Mouse (Mus musculus) megakaryocyte-erythroid progenitor cell, adult 5-6 weeks (primary cell): Measurements from ENCODE around the gene Pde3b. TPM values are rescaled to one million over a fixed set of nuclear protein-coding genes. Genes with fewer than 3 reads are reported as not detected.
A peak's percentile ranks its signal among the peaks of the same experiment; 100 is the strongest.
"Not testable (repeated sequence)": the region's sequence is repeated elsewhere in the genome, so short reads cannot be mapped to it uniquely, and the experiment has no call there.

Experiments used
- ATAC-seq: replicated peaks from 2 replicates; pipeline ENCODE4 v1.8.0; 2016; ENCODE audit warnings: mild to moderate bottlenecking, inconsistent platforms; ENCODE audit not compliant: severe bottlenecking, poor library complexity, low FRiP score, low TSS enrichment
- total RNA-seq, 2 experiments: library from RNA; stranded (forward) in 1 of 2; stranded (reverse) in 1 of 2; fragments of 200-1000, 215-1000 nt in 1 of 2; fragments of >200 nt in 1 of 2; fragmentation: Nextera tagmentation in 1 of 2; gene quantifications; 2 replicates each; pipeline ENCODE4 v1.2.3; 2014 to 2017

Gene Pde3b
- total RNA-seq (2014; fragmentation: Nextera tagmentation) (7.0 and 14.4 TPM in 2 replicates), total RNA-seq (2017) (15.3 and 24.4 TPM in 2 replicates)

DNA sequence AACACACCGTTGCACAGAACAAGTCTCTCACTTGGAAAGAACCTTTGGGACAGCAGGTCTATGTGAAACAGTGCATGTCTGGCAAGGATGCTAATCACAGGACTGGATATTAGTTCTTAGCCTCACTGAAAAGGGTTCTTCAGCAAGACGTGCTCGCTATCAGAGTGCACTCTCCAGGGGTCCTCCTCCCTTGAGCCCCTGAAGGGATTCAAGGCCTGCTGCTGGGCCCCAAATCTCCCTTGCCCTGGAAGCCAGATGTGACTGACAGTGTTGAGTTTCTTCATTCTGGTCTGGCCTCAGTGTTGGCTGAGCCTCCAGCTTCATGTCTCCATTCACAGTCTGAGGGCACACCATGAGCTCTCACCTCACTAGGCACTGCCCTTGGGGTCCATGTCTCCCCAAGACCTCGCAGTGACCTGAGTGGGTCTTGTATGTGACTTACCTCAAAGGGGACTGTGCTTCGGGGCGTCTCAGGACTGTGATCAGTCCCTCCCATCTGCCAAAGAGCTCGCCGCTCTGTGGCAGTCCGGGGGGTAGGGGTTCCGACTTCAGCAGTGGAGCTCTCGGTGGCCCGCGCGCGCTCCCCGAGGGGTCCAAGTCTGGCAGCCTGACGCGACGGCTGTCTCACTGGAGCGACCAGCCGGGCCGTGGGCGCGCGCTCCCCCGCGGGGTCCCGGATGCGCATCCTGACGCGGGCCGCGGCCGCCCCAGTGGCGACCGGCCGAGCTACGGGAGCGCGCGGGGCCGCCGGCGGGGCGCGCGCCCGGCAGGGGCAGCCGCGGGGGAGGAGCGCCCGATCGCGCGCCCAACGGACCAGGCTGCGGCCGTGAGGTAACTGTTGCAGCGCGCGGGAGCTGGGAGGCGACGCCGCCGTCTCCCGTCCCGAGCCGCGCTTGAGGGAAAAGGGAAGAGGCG, at the start of gene Pde3b:
Pde3b (plus strand) TSS at position 861 of the 915 bp plus-strand sequence.
- peak; percentile 62 for ATAC-seq

DNA sequence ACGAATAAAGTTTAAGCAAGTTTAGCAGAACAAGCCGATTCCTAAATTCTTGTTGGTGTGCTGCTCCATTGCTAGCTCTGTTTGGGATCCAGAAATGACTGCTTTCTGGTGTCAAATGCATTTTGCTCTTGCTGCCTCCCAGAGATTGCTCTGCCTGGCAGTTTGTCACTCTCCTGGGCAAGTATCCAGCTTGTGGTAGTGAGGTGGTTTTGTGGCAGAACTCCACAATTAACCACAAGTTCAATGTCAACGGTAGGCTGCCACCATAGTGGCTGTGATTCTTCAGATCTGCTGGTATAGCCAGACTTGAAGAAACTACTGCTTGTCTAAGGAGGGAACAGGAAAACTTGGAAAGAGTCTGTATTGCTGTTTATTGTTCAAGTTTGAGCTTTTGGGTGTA, 13.0 kb upstream of the Pde3b start:
- ATAC-seq = no peak

DNA sequence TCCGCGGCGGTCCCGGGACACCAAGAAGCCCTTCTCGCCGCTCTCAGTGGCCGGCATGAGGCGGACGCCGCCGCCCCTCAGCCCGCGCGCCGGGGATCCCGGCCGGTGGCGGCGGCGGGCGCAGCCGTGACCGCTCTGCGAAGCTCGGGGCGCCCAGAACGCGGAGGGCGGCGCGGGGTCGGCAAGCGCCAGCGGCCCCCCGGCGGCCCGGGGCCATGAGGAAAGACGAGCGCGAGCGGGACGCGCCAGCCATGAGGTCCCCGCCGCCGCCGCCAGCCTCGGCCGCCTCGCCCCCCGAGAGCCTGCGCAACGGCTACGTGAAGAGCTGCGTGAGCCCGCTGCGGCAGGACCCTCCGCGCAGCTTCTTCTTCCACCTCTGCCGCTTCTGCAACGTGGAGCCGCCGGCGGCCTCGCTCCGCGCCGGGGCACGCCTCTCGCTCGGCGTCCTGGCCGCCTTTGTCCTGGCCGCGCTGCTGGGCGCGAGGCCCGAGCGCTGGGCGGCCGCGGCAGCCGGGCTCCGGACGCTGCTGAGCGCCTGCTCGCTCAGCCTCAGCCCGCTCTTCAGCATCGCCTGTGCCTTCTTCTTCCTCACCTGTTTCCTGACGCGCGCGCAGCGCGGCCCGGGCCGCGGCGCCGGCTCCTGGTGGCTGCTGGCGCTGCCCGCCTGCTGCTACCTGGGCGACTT, 397 bp downstream of the Pde3b start:
- ATAC-seq = peak; percentile 17; the same call in 1 of the 2 replicates

DNA sequence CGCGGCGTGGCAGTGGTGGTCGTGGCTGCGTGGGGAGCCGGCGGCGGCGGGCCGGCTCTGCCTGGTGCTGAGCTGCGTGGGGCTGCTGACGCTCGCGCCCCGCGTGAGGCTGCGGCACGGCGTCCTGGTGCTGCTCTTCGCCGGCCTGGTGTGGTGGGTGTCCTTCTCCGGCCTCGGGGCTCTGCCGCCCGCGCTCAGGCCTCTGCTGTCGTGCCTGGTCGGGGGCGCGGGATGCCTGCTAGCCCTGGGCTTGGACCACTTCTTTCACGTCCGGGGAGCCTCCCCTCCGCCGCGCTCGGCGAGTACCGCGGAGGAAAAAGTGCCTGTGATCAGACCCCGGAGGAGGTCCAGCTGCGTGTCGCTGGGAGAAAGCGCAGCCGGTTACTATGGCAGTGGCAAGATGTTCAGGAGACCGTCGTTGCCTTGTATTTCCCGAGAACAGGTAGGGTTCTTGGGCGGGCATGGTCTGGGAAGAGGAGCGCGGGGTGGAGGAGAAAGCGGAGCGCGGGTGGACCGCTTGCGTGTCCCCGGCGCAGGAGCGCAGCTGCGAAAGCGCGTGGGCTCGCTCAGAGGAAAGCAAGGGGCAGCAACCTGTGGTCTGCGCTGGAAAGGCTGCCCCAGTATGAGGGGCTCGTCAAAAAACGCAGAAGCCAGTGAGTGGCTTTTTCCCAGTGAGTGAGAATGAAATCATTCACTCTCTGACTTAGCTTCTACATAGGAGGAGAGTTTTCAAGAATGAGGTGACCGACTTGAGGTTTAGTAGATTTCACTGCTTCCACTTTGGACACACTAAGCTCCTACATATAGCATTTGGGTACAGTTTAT, 1.2 kb downstream of the Pde3b start:
- ATAC-seq = peak; percentile 35

DNA sequence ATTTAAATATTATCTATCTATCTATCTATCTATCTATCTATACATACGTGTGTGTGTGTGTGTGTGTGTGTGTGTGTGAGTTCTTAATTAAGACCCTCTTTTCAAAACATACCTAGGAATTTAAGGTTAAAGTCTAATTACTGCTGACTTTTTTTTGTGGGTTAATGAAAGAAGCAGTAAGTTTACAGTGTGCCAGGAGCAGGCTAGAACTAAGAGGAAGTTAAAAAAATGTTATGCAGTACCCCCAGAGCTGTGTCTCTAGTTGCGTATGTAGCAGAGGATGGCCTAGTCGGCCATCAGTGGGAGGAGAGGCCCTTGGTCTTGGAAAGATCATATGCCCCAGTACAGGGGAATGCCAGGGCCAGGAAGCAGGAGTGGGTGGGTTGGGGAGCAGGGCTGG, 4.2 kb downstream of the Pde3b start:
- not testable (repeated sequence) for ATAC-seq

DNA sequence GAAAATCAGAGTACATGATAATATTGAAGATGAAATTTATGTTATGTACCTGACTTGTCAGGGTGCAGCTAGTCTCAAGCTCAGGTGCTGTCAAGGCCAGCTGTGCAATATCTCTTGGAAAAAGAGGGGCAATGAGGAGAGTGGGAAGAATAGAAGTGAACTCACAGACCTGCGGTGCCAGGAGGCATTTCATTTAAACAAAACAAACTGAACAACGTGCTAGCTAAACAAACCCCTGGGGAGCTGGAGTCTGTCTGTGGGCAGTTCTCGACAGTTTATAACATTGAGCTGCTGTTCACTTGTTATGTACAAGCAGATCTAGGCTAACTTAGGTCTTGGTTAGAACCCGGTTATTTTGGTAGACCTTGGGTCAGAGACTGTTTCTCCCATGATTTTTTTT, 5.8 kb downstream of the Pde3b start:
- no peak for ATAC-seq

DNA sequence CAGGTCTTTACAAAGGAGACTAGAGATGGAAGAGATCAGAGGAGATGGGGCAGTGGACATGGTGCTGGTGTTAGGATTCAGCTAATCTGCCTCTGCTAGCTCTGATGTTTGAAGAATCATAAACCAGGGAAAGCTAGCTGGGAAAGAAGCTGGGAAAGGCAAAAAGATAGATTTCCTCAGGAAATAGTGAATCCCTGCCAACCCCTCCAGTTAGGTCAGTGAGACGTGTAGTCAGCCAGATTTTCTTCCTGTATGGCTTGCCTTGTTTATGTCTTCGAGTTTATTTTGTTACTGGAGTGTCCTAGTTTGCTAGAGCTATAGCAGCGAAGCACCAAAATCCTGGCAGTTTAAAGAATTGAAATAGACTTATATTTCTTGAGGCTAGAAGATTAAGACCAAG, 7.1 kb downstream of the Pde3b start:
- ATAC-seq = no peak

DNA sequence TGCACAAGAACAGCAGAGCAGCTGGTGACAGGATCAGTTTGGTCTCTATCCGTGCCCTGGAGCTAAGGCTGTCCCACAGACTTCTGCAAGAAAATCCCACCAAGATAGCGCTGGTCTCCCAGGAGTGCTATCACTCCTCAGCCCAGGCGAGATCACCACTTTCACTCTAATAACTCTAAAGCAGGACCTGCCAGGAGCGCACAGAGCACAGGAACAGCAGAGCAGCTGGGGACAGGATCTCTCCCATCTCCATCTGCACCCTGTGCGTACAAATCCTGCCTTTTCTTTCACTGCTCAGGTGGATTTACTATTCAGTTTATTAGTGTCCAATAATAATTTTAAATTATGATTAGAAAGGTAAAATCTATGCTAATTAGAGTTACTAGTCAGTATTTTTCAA, 14.7 kb downstream of the Pde3b start:
- ATAC-seq = no peak

DNA sequence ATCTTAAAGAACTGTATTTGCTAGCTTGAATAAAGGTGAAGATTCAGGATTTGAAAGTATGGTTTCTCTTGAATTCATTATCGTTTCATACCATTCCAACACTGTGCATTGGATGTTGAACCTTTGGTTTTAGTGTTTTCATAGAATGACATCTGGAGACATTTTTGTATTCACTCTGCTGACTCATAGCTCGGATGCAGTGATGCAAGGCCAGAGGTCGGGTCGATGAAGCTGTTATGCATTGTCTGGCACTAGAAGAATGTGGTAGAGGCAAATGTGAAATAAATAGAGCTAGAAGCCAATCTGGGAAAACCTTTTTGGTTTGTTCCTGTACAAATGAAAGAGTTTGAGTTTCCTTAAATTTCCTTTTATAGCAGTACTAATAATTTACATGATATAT, 16.9 kb downstream of the Pde3b start:
- ATAC-seq = no peak

DNA sequence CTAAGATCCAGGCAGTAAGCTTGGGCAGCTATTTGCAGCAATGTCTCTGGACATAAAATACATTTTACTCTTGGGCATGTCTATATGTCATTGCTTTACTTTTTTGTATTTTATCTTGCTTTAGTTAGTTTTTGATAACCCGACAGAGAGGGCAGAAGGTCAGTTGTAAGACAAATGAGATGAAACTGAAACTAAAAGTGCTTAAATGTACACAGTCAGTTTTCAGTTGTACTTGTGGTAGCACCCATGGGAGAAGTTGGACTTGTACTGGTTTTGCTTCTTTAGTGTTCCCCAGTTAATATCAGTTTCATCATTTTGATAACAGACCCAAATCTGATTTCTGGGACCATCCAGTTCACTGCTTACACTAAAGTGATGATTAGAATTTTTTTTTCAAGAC, 24.6 kb downstream of the Pde3b start:
- ATAC-seq = no peak

DNA sequence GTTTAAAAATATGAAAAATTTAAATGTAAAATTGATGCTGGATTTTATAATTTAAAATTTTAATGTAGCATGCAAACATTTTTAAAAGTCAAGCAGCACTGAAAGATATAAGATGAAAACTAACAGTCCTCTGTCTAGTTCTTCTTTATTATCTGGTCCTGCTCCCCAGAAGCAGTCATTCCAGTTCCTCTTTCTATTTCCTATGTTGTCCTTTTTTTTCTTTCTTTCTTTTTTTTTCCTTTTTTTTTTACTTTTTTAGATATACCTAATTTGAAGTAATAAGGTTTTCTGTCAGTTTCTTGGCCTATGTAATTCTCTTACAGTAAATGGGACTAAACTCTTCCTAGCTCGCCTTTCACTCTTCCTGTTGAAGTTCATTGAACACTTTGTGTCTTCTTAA, 25.4 kb downstream of the Pde3b start:
- no peak for ATAC-seq

DNA sequence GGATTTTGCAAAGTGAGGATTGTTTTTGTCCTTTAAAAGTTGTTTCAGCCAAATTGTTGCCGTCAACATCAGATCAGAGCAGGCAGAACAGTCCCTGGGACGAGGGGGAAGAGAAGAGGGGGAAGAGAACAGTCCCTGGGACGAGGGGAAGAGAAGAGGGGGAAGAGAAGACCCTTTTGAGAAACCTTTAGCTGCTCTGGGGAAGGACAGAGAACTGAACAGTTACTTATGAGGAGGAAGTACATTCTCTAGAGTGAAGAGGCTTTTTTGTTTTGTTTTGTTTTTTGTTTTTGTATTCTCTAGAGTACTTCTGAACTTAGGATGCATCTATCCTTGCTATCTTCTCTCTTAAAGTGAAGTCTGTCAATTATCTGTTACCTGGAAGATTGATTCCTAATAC, 37.8 kb downstream of the Pde3b start:
- ATAC-seq = no peak

DNA sequence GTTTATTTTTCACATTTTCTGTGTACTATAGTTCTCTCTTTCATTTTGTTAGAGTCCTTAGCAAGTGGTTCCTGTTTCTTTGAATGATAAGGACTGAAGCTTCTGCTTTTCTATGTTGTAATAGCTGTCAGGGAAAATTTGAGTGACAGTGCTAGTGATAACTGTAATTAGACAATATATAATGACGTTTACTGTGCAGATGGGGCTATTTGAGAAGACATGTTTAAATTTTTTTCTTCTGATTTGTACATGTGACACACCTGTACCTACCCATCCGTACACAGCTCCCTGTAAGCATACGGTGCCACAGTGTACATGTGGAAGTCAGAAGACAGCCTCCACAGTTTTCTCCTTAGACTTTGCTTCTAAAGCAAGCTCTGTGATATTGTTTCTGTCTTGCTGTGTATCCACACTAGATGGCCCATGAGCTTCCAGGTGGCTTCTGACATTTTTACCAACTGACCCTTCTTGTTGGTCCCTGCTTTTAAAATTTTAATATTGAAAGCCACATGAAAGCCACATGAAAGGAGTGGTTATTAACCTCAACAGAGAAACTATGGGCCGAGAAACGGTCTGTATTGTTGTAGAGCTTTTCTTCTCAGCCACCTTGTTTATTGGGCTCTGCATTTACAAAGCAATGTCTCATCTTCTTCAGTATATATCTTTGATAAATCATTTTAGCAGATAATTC, 38.4 kb downstream of the Pde3b start:
- ATAC-seq = peak; percentile 55

DNA sequence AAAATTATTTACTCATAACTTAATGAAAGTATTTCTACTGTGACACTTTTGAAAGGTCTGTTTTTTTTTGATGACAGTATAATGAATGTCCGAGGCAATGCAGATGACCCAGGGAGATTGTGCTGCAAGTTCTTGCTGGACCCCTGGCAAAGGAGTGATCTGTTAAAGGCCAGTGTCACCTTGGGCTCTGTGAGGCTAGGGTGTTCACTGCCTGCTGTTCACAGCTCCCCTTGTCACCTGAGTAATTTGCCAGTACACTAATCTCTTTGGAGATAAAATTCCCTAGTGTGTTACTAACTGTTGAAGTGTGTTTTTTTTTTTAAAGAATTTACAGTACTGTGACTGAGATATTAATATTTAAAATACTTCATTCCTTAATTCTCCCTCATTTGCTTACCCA, 39.8 kb downstream of the Pde3b start:
- no peak for ATAC-seq

DNA sequence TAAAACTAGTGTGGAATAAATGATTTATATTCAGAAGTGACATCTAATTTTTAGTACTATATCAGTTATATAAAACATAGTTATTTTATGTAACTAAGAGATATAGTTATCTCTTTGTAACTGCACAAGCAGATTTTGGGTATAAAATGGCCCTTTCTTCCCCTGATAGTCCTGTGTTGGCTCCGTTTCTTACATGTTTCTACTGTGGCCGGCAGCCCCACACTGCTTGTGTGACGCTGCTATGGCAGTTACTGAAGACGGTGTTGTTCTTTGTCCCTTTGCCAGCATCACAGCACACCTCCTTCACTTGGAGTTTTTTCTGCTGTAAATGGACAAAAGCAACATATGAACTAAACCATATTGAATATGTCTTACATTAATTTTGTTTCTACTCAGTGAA, 41.8 kb downstream of the Pde3b start:
- peak; percentile 85 for ATAC-seq

DNA sequence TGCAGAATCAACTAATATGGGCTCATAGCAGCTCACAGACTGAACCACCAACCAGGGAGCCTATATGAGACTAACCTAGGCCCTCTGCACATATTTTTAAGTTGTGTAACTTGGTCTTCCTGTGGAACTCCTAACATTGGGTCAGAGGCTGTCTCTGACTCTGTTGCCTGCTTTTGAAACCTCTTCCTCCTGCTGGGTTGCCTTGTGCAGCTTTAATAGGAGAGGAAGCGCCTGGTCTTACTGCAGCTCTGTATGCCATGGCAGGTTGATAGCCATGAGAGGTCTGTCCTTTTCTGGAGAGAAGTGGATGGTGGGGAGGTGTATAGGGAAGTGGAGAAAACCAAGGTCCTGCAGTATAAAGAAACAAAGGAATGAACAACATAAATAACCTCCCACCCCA, 44.8 kb downstream of the Pde3b start:
- ATAC-seq = no peak

DNA sequence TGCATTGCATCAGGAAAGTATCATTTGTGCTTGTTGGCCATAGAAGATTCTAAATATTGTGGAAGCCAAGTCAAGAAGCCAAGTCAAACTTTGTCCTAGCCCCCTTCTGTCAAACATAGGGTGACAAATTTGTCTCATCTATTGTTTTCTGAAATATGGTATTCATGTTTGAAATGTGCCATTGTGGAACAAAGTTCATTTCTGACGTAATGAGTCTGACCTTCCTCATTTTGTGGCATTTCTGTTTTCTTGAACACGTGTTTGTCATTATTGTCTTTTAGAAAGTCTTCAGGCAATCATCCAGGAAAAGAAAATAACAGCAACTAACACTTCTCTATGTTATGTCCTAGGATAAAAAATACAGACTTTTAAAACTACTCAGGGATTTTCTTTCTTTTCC, 46.6 kb downstream of the Pde3b start:
- no peak for ATAC-seq

DNA sequence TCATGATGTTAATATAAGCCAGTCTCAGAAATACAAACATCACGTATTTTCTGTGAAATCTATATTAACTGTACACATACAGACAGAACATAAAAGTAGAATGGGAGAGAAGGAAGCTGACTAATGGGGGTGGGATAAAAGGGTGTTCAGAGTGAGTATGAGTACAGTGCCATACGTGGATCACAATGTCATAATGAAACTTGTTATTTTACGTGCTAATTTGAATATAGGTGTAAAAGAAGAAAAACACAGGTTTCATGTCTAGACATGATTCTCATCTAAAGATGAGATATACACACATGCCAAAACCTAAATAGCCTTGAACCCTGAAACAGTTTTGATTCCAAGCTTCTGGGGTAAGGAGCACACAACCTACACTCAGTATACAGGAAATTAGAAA, 51.3 kb downstream of the Pde3b start:
- no peak for ATAC-seq

DNA sequence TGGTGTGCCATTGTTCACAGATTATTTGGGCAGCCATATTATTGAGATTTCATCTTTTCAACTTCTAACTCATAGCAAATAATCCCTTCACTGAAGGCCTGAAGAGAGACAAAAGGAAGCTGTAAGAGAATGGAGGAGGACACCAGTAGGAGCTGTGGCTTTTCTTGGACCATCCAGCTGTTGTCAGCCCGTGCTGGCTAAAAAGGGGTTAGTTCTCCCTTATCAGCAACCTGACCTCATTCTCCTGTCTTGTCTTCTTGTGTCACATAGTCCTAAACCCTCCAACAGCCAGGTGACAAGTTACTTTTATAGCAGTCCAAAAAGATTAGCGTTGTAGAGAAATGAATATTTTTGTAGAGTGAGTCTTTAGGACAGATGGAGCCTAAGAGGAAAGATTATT, 57.4 kb downstream of the Pde3b start:
- ATAC-seq = peak; percentile 86
